Mouse (Mus musculus) midbrain, embryonic 11.5 days (tissue): ENCODE results near the gene Bpifa5. TPM values are rescaled to one million over a fixed set of nuclear protein-coding genes. Genes with fewer than 3 reads are reported as not detected.

Experiments used
- ATAC-seq: fragments of 200-750 bp; cut with Nextera tagmentation; 2 replicates; pipeline ENCODE4 v1.8.0; 2017; ENCODE audit warnings: moderate TSS enrichment, moderate library complexity; ENCODE audit not compliant: low FRiP score
- DNase-seq: peaks from one replicate; pipeline ENCODE4 v3.0.0; 2015; ENCODE audit warnings: low spot score; ENCODE audit errors: missing footprints
- H3K27ac ChIP-seq: fragments of 300-500 bp; sonication (generic); 2 replicates; pipeline ENCODE4 v1.5.1; 2014; ENCODE audit warnings: low read depth, low read length
- H3K27me3 ChIP-seq: fragments of 300-500 bp; sonication (generic); 2 replicates; pipeline ENCODE4 v1.6.1; 2014; ENCODE audit warnings: mild to moderate bottlenecking, low read length, moderate library complexity, mixed read lengths; ENCODE audit not compliant: control insufficient read depth, insufficient read depth
- H3K36me3 ChIP-seq: fragments of 300-500 bp; sonication (generic); 2 replicates; pipeline ENCODE4 v1.6.1; 2014; ENCODE audit warnings: mild to moderate bottlenecking, low read length, moderate library complexity, mixed read lengths; ENCODE audit not compliant: control insufficient read depth, insufficient read depth
- H3K4me1 ChIP-seq: fragments of 300-500 bp; sonication (generic); 2 replicates; pipeline ENCODE4 v1.6.1; 2014; ENCODE audit warnings: low read length; ENCODE audit not compliant: control insufficient read depth, insufficient read depth
- H3K4me2 ChIP-seq: fragments of 300-500 bp; sonication (generic); 2 replicates; pipeline ENCODE4 v1.6.1; 2014; ENCODE audit warnings: mild to moderate bottlenecking, moderate library complexity
- H3K4me3 ChIP-seq: fragments of 300-500 bp; sonication (generic); 2 replicates; pipeline ENCODE4 v1.5.1; 2014; ENCODE audit warnings: low read depth, low read length
- H3K9ac ChIP-seq: fragments of 300-500 bp; sonication (generic); 2 replicates; pipeline ENCODE4 v1.6.1; 2014; ENCODE audit warnings: low read length
- H3K9me3 ChIP-seq: fragments of 300-500 bp; sonication (generic); 2 replicates; pipeline ENCODE4 v1.6.1; 2016; ENCODE audit warnings: low read length; ENCODE audit not compliant: control insufficient read depth
- WGBS: fragments of 180-500 bp; shearing (Covaris S2); extraction: QIAGEN DNeasy Blood & Tissue Kit; methylation state at CpG from one replicate; pipeline ENCODE4 v1.1.7; 2014; 5-methylcytosine and 5-hydroxymethylcytosine counted together
- polyA plus RNA-seq: library from polyadenylated mRNA; unstranded; fragments of >200 nt; fragmentation: Nextera tagmentation; extraction: Ambion mirVana; gene quantifications from 2 replicates; pipeline ENCODE4 v1.2.1, GENCODE M21; 2014

The Bpifa5 gene
- polyA plus RNA-seq = not detected in 2 replicates

DNA sequence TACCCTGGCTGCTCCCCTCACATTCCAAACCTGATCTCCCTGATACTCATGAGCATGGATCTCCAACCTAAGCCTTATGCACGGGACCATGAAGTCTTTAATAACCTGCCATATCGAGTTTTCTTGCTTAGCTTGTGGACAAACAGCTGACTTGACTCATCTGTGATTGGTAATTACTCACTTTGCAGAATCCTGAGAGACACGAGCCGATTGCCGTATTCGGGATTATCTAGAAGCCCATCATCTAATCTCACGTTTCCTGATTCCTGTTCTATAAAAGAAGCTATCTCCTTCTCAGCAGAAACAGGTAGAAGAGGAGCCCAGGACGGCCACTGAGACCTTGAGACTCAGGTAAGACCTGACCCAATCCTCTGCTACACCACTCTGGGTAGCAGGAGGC, at the start of gene Bpifa5:
Gene Bpifa5, plus strand, starts transcription at position 301 of the 400 bp plus-strand sequence.
- Histone ChIP-seq H3K4me2 (no peak within 1 kb of the TSS), H3K9ac (no peak within 1 kb of the TSS), H3K4me1 (no peaks in the 10 kb centered on the region), H3K36me3 (no peaks in the 10 kb centered on the region), H3K9me3 (peaks cover 3% of the 10 kb centered on the region; the same call in 1 of the 2 replicates), H3K27ac (no peak within 1 kb of the TSS), H3K4me3 (no peak within 1 kb of the TSS), H3K27me3 (no peaks in the 10 kb centered on the region)
- WGBS = 82% methylated on average over 8 of the region's 8 CpGs
- ATAC-seq = no peak
- DNase-seq = no peak

DNA sequence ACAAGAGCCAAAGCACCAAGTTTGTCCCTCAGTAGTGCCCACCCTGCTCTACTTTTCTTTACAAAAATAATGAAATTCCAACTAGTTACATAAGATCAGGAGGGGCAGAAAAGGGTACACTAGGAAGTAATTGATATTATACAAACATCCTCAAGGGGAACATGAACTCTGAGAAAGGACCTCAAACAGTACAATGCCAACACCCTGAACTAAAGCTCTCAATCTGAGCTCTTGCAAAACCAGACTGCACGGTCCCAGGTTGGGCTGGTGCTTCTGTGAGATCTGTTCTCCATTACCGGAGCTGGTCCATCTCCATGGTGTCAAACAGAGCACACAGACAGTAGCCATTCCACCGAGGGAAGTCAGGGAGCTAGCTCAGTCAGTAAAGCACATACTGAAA, 45.0 kb upstream of the Bpifa5 start:
- Histone ChIP-seq H3K4me3 (no peak overlapping the region), H3K27ac (no peak overlapping the region), H3K4me1 (no peaks in the 10 kb centered on the region), H3K27me3 (no peaks in the 10 kb centered on the region), H3K9me3 (no peaks in the 10 kb centered on the region), H3K9ac (no peak overlapping the region), H3K36me3 (no peaks in the 10 kb centered on the region), H3K4me2 (no peak overlapping the region)
- ATAC-seq (no peak), DNase-seq (no peak)
- 84% methylated on average over 3 of the region's 3 CpGs for WGBS

DNA sequence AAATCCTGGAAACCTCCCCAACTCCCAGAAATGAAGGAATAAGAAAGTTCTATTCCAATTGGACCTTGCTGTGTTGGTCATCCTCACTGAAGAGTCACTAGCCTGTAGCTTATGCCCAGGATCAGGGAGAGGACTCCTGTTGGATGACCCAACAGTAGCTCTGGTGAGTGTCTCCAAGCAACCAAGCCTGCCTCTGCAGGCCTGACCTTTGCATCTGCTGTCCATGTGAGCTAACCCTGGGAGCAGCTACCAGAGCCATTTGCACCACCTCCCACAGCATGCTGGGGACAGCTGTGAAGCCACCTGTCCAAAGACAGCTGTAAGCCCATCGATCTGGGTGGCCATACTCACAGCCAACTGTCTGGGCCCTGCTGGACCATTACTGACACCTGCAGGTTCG, 32.3 kb upstream of the Bpifa5 start, which contains the start of gene Bpifa3:
Gene Bpifa3, plus strand, starts transcription at position 217 of the 400 bp plus-strand sequence.
- Histone ChIP-seq H3K4me1 (no peaks in the 10 kb centered on the region), H3K36me3 (no peaks in the 10 kb centered on the region)

DNA sequence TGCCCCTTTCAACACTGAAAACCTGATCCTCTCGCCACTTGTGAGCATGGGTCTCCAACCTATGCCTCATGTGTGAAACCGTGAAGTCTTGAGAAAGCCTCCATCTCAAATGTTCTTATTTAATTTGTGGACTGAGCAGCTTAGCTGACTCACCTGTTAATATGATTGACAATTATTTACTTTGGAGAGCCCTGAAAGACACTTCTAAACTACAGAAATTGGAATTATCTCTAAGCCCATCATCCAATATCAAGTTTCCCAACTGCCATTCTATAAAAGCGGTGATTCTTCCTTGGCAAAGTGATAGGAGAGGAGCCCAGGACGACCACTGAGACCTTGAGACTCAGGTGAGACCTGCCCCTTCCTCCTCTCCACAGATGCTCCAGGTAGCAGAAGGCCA, 19.8 kb upstream of the Bpifa5 start, which contains the start of gene Bpifa1:
Gene Bpifa1, plus strand, starts transcription at position 301 of the 400 bp plus-strand sequence.
- Histone ChIP-seq H3K27me3 (no peaks in the 10 kb centered on the region), H3K4me3 (no peak within 1 kb of the TSS), H3K9ac (no peak within 1 kb of the TSS), H3K4me1 (no peaks in the 10 kb centered on the region), H3K9me3 (no peaks in the 10 kb centered on the region), H3K27ac (no peak within 1 kb of the TSS), H3K36me3 (no peaks in the 10 kb centered on the region), H3K4me2 (no peak within 1 kb of the TSS)
- 84% methylated on average over 4 of the region's 4 CpGs for WGBS
- ATAC-seq (no peak), DNase-seq (no peak)

More for the DNA sequence above, 32.3 kb upstream of the Bpifa5 start, which contains the start of gene Bpifa3:
- H3K4me2 ChIP-seq = no peak within 1 kb of the TSS
- DNase-seq (no peak), ATAC-seq (no peak)
- H3K27ac ChIP-seq = no peak within 1 kb of the TSS
- no peaks in the 10 kb centered on the region for H3K27me3 ChIP-seq
- H3K4me3 ChIP-seq = no peak within 1 kb of the TSS
- WGBS = 73% methylated on average over 2 of the region's 2 CpGs
- H3K9me3 ChIP-seq = no peaks in the 10 kb centered on the region
- no peak within 1 kb of the TSS for H3K9ac ChIP-seq

DNA sequence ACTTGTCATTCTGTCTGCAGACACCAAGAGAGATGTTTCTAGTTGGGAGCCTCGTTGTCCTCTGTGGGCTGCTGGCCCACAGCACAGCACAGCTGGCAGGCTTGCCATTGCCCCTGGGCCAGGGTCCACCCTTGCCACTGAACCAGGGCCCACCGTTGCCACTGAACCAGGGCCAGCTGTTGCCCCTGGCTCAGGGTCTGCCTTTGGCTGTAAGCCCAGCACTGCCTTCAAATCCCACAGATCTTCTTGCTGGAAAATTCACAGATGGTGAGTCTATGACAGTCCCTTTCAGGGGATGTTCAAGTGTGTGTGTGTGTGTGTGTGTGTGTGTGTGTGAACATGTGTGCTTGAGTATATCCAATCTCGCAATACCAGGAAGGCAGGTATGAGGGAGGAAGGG, 18.7 kb upstream of the Bpifa5 start:
- Histone ChIP-seq H3K4me2 (no peak overlapping the region), H3K9ac (no peak overlapping the region), H3K36me3 (no peaks in the 10 kb centered on the region), H3K9me3 (no peaks in the 10 kb centered on the region), H3K27me3 (no peaks in the 10 kb centered on the region), H3K4me3 (no peak overlapping the region), H3K27ac (no peak overlapping the region), H3K4me1 (no peaks in the 10 kb centered on the region)
- ATAC-seq (no peak), DNase-seq (no peak)
- WGBS = 87% methylated on average over 3 of the region's 3 CpGs

DNA sequence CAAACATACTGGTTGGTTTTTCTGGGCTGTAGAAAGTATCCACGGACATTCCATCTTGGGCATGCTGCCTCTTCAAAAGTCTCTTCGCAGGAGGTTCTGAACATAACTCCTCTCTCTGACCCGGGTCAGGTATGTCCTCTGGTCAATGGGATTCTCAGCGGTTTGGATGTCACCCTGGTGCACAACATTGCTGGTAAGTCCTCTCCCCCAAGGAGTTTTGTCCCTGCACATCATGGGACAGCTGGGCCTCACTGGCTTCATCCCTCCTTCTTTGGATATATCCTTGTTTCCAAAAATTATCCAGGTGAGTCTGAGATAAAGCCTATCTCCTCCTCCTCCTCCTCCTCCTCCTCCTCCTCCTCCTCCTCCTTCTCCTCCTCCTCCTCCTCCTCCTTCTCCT, 14.9 kb upstream of the Bpifa5 start:
- Histone ChIP-seq H3K4me1 (no peaks in the 10 kb centered on the region), H3K36me3 (no peaks in the 10 kb centered on the region), H3K27ac (no peak overlapping the region), H3K9me3 (no peaks in the 10 kb centered on the region), H3K9ac (no peak overlapping the region), H3K4me2 (no peak overlapping the region), H3K27me3 (no peaks in the 10 kb centered on the region), H3K4me3 (no peak overlapping the region)
- ATAC-seq = no peak
- DNase-seq = no peak
- 77% methylated on average over 4 of the region's 4 CpGs for WGBS

DNA sequence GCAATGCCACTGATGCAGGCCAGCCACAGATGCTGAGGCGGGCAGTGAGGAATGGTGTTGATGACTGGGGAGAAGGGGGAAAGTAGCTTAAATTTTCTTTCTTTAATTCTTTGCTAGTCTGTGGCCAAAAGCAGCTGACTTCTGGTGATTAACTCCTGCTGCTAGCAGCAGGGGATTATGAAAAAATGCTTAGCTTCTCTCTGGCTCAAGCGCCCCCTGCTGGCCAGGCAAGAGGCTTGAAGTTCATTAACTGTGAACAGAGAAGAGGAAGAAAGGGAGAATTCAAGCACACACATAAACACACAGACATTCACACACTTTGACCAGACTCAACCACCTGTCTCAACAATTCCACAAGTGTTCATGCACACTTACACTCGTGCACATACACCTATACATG, 4.0 kb upstream of the Bpifa5 start:
- DNase-seq = no peak
- no peak overlapping the region for H3K27ac ChIP-seq
- H3K36me3 ChIP-seq = no peaks in the 10 kb centered on the region
- no peak for ATAC-seq
- peaks cover 3% of the 10 kb centered on the region; the same call in 1 of the 2 replicates for H3K9me3 ChIP-seq
- no peak overlapping the region for H3K9ac ChIP-seq
- WGBS = 38% methylated on average over 3 of the region's 3 CpGs
- no peak overlapping the region for H3K4me3 ChIP-seq
- H3K4me2 ChIP-seq = no peak overlapping the region
- H3K4me1 ChIP-seq = no peaks in the 10 kb centered on the region
- no peaks in the 10 kb centered on the region for H3K27me3 ChIP-seq

DNA sequence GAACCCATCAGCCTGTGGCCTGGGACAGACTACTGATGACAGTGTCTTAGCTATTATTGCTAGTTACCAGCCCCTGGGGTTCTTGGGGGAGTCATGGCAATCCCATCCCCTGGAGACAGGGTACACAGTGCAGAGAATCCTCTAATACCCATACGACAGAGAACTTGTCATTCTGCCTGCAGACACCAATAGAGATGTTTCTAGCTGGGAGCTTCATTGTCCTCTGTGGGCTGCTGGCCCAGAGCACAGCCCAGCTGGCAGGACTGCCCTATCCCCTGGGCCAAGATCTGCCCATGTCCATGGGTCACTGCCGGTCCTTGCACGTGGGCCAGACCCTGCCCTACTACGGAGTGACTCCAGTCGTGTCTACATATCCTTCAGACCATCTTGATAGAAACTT, 899 bp downstream of the Bpifa5 start:
- Histone ChIP-seq H3K4me2 (no peak overlapping the region), H3K27ac (no peak overlapping the region), H3K9me3 (peaks cover 3% of the 10 kb centered on the region; the same call in 1 of the 2 replicates), H3K36me3 (no peaks in the 10 kb centered on the region), H3K9ac (no peak overlapping the region), H3K27me3 (no peaks in the 10 kb centered on the region), H3K4me3 (no peak overlapping the region), H3K4me1 (no peaks in the 10 kb centered on the region)
- 88% methylated on average over 5 of the region's 5 CpGs for WGBS
- no peak for DNase-seq
- no peak for ATAC-seq

DNA sequence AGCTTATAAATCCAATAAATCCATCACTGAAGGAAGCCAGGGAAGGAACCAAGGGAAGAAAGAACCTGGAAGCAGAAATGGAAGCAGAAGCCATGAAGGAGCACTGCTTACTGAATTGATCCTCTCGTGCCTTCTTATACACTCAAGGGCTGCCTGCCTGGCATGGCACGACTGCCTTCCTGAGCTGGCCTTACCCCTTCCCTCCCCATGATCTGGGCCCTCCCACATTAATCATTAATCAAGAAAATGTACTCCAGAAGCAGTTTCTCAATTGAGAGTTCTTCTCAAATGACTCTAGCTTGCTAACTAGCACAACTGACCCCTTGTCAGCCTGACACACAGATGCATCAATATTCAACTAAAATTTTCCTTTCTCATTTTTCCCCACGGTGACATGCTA, 6.8 kb downstream of the Bpifa5 start:
- no peaks in the 10 kb centered on the region for H3K9me3 ChIP-seq
- no peaks in the 10 kb centered on the region for H3K4me1 ChIP-seq
- H3K4me3 ChIP-seq = no peak overlapping the region
- no peaks in the 10 kb centered on the region for H3K36me3 ChIP-seq
- H3K4me2 ChIP-seq = no peak overlapping the region
- no peak overlapping the region for H3K27ac ChIP-seq
- H3K27me3 ChIP-seq = no peaks in the 10 kb centered on the region
- no peak for DNase-seq
- no peak for ATAC-seq
- no peak overlapping the region for H3K9ac ChIP-seq
- 83% methylated on average over 3 of the region's 3 CpGs for WGBS
